Mouse (Mus musculus): ENCODE results near the gene Clip1. TPM values are rescaled to one million over a fixed set of nuclear protein-coding genes. Genes with fewer than 3 reads are reported as not detected.

Gene Clip1
- polyA plus RNA-seq, 2 experiments = 33.4 to 37.1 TPM

GRCm38 (mm10) chr5:123713782-123714181 is 29.4 kb upstream of the Clip1 start:
- ATAC-seq (ENCODE audit: low FRiP score, low read depth) = no peak
- no peak overlapping the region for H3K9ac ChIP-seq (ENCODE audit: low read depth, low read length, severe bottlenecking)
- H3K4me3 ChIP-seq (replicated peaks; ENCODE audit: low read length) = no peak overlapping the region
- H3K27ac ChIP-seq (replicated peaks; ENCODE audit: low read depth, low read length) = no peak overlapping the region
- H3K4me2 ChIP-seq (replicated peaks; ENCODE audit: low read depth, low read length, severe bottlenecking) = no peak overlapping the region
- 94% methylated on average over 6 of the region's 6 CpGs for WGBS
- no peaks in the 10 kb centered on the region for H3K9me3 ChIP-seq (ENCODE audit: control insufficient read depth, low read length)
- TF ChIP-seq POLR2A (IDR thresholded peaks at IDR 0.05; ENCODE audit: borderline replicate concordance, extremely low read depth, insufficient read depth, insufficient read length) = no peak
- H3K27me3 ChIP-seq (ENCODE audit: control insufficient read depth, insufficient read depth, low read length) = no peaks in the 10 kb centered on the region
- peaks cover 13% of the 10 kb centered on the region; the same call in 1 of the 2 replicates for H3K4me1 ChIP-seq (ENCODE audit: control insufficient read depth, insufficient read depth, low read length)
- DNase-seq (ENCODE audit: low spot score) = no peak
- H3K36me3 ChIP-seq (ENCODE audit: control insufficient read depth, insufficient read depth, low read length) = peaks cover 85% of the 10 kb centered on the region

- Histone ChIP-seq H3K27ac (replicated peaks; ENCODE audit: low read depth, low read length) (no peak overlapping the region), H3K9ac (ENCODE audit: low read depth, low read length, severe bottlenecking) (no peak overlapping the region), H3K9me3 (ENCODE audit: control insufficient read depth, low read length) (no peaks in the 10 kb centered on the region), H3K27me3 (ENCODE audit: control insufficient read depth, insufficient read depth, low read length) (no peaks in the 10 kb centered on the region), H3K4me3 (replicated peaks; ENCODE audit: low read length) (no peak overlapping the region), H3K4me1 (ENCODE audit: control insufficient read depth, insufficient read depth, low read length) (no peaks in the 10 kb centered on the region), H3K4me2 (replicated peaks; ENCODE audit: low read depth, low read length, severe bottlenecking) (no peak overlapping the region), H3K36me3 (ENCODE audit: control insufficient read depth, insufficient read depth, low read length) (peaks cover 97% of the 10 kb centered on the region)
- TF ChIP-seq POLR2A (IDR thresholded peaks at IDR 0.05; ENCODE audit: borderline replicate concordance, extremely low read depth, insufficient read depth, insufficient read length) = no peak
- DNase-seq (ENCODE audit: low spot score) (no peak), ATAC-seq (ENCODE audit: low FRiP score, low read depth) (no peak)
- 88% methylated on average over 4 of the region's 4 CpGs for WGBS
These were observed 25.2 kb upstream of the Clip1 start for GRCm38 (mm10) chr5:123709571-123709970.

GRCm38 (mm10) chr5:123708598-123708997 is 24.2 kb upstream of the Clip1 start:
- 88% methylated on average over 12 of the region's 12 CpGs for WGBS
- Histone ChIP-seq H3K27ac (replicated peaks; ENCODE audit: low read depth, low read length) (no peak overlapping the region), H3K4me3 (replicated peaks; ENCODE audit: low read length) (no peak overlapping the region), H3K4me2 (replicated peaks; ENCODE audit: low read depth, low read length, severe bottlenecking) (no peak overlapping the region), H3K9me3 (ENCODE audit: control insufficient read depth, low read length) (no peaks in the 10 kb centered on the region), H3K27me3 (ENCODE audit: control insufficient read depth, insufficient read depth, low read length) (no peaks in the 10 kb centered on the region), H3K36me3 (ENCODE audit: control insufficient read depth, insufficient read depth, low read length) (peaks cover 97% of the 10 kb centered on the region), H3K4me1 (ENCODE audit: control insufficient read depth, insufficient read depth, low read length) (no peaks in the 10 kb centered on the region), H3K9ac (ENCODE audit: low read depth, low read length, severe bottlenecking) (no peak overlapping the region)
- no peak for TF ChIP-seq POLR2A (IDR thresholded peaks at IDR 0.05; ENCODE audit: borderline replicate concordance, extremely low read depth, insufficient read depth, insufficient read length)
- no peak for ATAC-seq (ENCODE audit: low FRiP score, low read depth)
- DNase-seq (ENCODE audit: low spot score) = no peak

GRCm38 (mm10) chr5:123700625-123701024 is 16.2 kb upstream of the Clip1 start:
- DNase-seq (ENCODE audit: low spot score) = no peak
- Histone ChIP-seq H3K27ac (replicated peaks; ENCODE audit: low read depth, low read length) (no peak overlapping the region), H3K4me3 (replicated peaks; ENCODE audit: low read length) (no peak overlapping the region), H3K36me3 (ENCODE audit: control insufficient read depth, insufficient read depth, low read length) (peaks cover 71% of the 10 kb centered on the region), H3K9me3 (ENCODE audit: control insufficient read depth, low read length) (no peaks in the 10 kb centered on the region), H3K9ac (ENCODE audit: low read depth, low read length, severe bottlenecking) (no peak overlapping the region), H3K4me1 (ENCODE audit: control insufficient read depth, insufficient read depth, low read length) (no peaks in the 10 kb centered on the region), H3K27me3 (ENCODE audit: control insufficient read depth, insufficient read depth, low read length) (no peaks in the 10 kb centered on the region), H3K4me2 (replicated peaks; ENCODE audit: low read depth, low read length, severe bottlenecking) (no peak overlapping the region)
- WGBS = 84% methylated on average over 11 of the region's 11 CpGs
- no peak for TF ChIP-seq POLR2A (IDR thresholded peaks at IDR 0.05; ENCODE audit: borderline replicate concordance, extremely low read depth, insufficient read depth, insufficient read length)
- no peak for ATAC-seq (ENCODE audit: low FRiP score, low read depth)

GRCm38 (mm10) chr5:123699198-123699597 is 14.8 kb upstream of the Clip1 start:
- DNase-seq (ENCODE audit: low spot score) = peak; percentile 66
- no peaks in the 10 kb centered on the region for H3K4me1 ChIP-seq (ENCODE audit: control insufficient read depth, insufficient read depth, low read length)
- H3K9me3 ChIP-seq (ENCODE audit: control insufficient read depth, low read length) = no peaks in the 10 kb centered on the region
- no peak overlapping the region for H3K4me3 ChIP-seq (replicated peaks; ENCODE audit: low read length)
- H3K36me3 ChIP-seq (ENCODE audit: control insufficient read depth, insufficient read depth, low read length) = peaks cover 57% of the 10 kb centered on the region
- H3K27me3 ChIP-seq (ENCODE audit: control insufficient read depth, insufficient read depth, low read length) = no peaks in the 10 kb centered on the region
- H3K9ac ChIP-seq (ENCODE audit: low read depth, low read length, severe bottlenecking) = no peak overlapping the region
- TF ChIP-seq POLR2A (IDR thresholded peaks at IDR 0.05; ENCODE audit: borderline replicate concordance, extremely low read depth, insufficient read depth, insufficient read length) = no peak
- 25% methylated on average over 3 of the region's 3 CpGs for WGBS
- no peak overlapping the region for H3K27ac ChIP-seq (replicated peaks; ENCODE audit: low read depth, low read length)
- ATAC-seq (ENCODE audit: low FRiP score, low read depth) = 0 out of 2 replicates have a peak, but pooled peaks have one; percentile 19
- H3K4me2 ChIP-seq (replicated peaks; ENCODE audit: low read depth, low read length, severe bottlenecking) = no peak overlapping the region

GRCm38 (mm10) chr5:123696961-123697360 is 12.5 kb upstream of the Clip1 start:
- H3K4me2 ChIP-seq (replicated peaks; ENCODE audit: low read depth, low read length, severe bottlenecking) = no peak overlapping the region
- no peak for TF ChIP-seq POLR2A (IDR thresholded peaks at IDR 0.05; ENCODE audit: borderline replicate concordance, extremely low read depth, insufficient read depth, insufficient read length)
- H3K4me3 ChIP-seq (replicated peaks; ENCODE audit: low read length) = no peak overlapping the region
- DNase-seq (ENCODE audit: low spot score) = no peak
- H3K9ac ChIP-seq (ENCODE audit: low read depth, low read length, severe bottlenecking) = no peak overlapping the region
- no peaks in the 10 kb centered on the region for H3K27me3 ChIP-seq (ENCODE audit: control insufficient read depth, insufficient read depth, low read length)
- H3K9me3 ChIP-seq (ENCODE audit: control insufficient read depth, low read length) = no peaks in the 10 kb centered on the region
- 81% methylated on average over 4 of the region's 4 CpGs for WGBS
- no peak overlapping the region for H3K27ac ChIP-seq (replicated peaks; ENCODE audit: low read depth, low read length)
- peaks cover 35% of the 10 kb centered on the region for H3K36me3 ChIP-seq (ENCODE audit: control insufficient read depth, insufficient read depth, low read length)
- H3K4me1 ChIP-seq (ENCODE audit: control insufficient read depth, insufficient read depth, low read length) = no peaks in the 10 kb centered on the region
- ATAC-seq (ENCODE audit: low FRiP score, low read depth) = no peak

Measured in limb, embryonic 14.5 days (tissue).